Mouse (Mus musculus): Measurements from ENCODE around the gene Msrb1. TPM values are rescaled to one million over a fixed set of nuclear protein-coding genes. Genes with fewer than 3 reads are reported as not detected.

Msrb1 gene
- polyA plus RNA-seq, 1 experiment, result 32.7 TPM

GRCm38 (mm10) chr17:24739926-24740325 is 3.5 kb downstream of the Msrb1 start:
- no peak for DNase-seq (ENCODE audit: extremely low spot score in 1 of 2, low spot score in 1 of 2)

DNA sequence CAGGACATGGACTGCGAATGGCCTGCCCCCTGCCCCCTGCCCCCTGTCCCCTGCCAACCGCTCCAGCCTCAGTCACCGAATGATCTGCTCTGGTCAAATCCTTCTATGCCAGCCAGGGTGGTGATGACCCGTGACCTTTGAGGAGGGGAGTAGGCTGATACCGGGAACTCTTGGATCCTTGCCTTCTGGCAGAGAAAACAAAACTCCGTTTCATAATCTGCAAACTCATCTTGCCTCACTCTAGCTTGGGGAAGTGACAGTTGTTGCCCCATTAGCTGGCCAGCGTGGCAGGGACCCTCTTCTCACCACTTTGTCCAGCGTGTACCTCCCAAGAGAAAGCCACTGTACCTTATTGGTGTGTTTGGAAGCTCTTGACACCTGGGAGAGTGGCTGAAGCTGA is 5.9 kb downstream of the Msrb1 start:
- no peak for DNase-seq (ENCODE audit: extremely low spot score in 1 of 2, low spot score in 1 of 2)

DNA sequence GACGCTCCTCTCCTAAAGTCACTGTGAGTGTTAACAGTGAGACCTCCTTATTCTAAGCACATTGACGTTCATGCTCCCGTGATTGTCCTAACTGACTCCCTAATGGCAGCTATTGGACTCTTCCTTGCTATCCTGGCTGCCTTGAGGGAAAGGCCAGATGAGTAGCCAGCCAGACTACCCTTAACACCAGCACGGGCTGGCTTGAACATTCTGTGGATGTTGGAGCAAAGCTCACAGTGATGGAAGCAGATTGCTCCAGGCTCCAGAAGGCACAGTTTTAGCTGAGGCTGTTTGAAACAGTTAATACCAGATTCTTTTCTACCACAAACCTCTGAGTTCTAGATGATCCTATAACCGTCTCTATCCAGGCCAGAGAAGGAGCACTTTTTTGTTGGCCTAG is 7.5 kb downstream of the Msrb1 start:
- DNase-seq (ENCODE audit: extremely low spot score in 1 of 2, low spot score in 1 of 2), result no peak

- DNase-seq (ENCODE audit: extremely low spot score in 1 of 2, low spot score in 1 of 2), result no peak
Observed at GRCm38 (mm10) chr17:24744381-24744780, 7.9 kb downstream of the Msrb1 start.

DNA sequence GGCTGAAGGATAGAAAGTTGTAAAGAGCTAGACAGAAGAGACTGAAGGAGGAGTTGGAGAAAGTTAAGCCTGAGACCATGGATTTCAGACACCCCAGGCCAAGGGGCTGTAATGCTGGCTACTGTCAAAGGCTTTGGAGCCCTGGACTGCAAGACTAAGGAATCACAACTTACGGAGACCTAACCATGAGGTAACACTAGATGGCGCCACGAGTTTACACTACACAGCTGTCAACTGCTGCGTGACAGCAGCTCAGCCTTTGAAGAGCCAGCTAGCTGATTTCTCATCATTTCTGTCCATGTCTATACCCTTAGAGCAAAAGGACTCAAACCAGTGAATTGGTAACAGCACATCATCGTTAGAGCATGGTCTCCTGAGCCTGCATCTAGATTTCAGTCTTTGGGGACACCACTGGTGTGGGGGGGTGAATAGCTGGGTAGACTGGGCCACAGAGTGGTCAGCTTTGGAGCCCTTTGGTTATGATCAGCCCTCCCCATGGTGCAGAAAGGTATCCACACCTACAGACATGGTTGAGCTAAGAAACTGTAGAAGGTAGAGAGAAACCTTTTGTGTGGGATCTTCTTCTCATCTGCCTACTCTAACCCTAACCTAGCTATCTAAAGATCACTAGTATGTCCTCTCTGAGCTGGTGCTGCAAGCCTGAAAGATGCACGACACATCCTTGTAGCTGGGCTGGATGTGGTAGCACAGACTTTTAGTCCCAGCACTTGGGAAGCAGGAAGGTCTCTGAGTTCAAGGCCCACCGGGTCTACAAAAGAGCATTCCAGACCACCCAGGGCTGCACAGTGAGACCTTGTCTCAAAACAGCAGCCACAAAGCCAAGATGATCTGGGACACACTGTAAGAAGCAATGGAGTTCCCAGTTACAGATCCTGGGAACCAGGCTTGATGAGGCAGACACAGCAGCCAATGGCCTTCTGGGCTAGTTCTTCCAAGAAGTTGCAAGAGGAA is 9.4 kb downstream of the Msrb1 start:
- peak; percentile 71 to 94 for DNase-seq (ENCODE audit: extremely low spot score in 1 of 2, low spot score in 1 of 2)

- DNase-seq (ENCODE audit: extremely low spot score in 1 of 2, low spot score in 1 of 2), result no peak
Observed at GRCm38 (mm10) chr17:24746986-24747385, 10.5 kb downstream of the Msrb1 start.

DNA sequence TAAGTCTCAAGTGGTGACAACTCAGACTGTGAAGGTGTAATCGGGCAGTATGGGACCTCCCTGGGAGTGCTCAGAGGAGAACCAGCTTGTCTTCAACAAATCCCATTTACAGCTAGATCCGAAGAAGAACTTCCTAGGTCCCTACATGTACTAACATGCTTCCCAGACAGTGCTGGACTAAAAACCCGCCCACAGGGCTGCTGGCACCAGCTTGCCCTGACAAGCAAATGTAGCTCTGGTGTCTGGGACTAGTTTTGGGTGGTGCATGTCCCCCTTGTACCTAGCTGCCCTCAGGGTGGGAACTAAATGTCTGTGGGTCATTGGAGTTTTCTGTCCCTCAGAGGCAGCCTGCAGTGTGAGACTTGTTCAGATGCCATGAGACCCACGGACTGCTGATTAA is 15.1 kb downstream of the Msrb1 start:
- no peak for DNase-seq (ENCODE audit: extremely low spot score in 1 of 2, low spot score in 1 of 2)

- DNase-seq (ENCODE audit: extremely low spot score in 1 of 2, low spot score in 1 of 2), result no peak
Observed at GRCm38 (mm10) chr17:24752415-24753394, 16.3 kb downstream of the Msrb1 start, which contains the start of gene Hs3st6. TSS of gene Hs3st6 (plus strand) at chr17:24752988.

GRCm38 (mm10) chr17:24757394-24757793 is 21.0 kb downstream of the Msrb1 start:
- no peak for DNase-seq (ENCODE audit: extremely low spot score in 1 of 2, low spot score in 1 of 2)

DNA sequence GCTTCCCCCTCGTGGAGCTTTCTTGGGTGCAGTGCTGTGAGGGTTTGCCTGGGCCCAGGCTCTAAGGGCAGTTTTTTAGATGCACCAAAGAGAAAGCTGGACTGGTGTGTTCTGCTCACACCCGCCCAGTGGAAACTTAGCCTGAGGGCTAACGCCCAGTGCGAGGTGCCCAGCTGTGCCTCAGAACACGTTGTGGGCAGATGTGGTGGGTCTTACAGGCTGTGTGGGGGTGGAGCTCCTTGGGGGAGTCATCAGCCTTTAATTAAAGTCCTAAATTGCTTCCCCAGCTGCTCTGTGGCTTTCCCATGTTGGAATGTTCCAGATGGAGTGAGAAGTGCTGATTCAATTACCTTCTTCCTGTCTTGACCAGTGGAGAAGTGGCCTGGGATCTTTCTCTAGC is 24.7 kb downstream of the Msrb1 start:
- DNase-seq (ENCODE audit: extremely low spot score in 1 of 2, low spot score in 1 of 2), result no peak

GRCm38 (mm10) chr17:24765016-24765905 is 28.8 kb downstream of the Msrb1 start:
- no peak for DNase-seq (ENCODE audit: extremely low spot score in 1 of 2, low spot score in 1 of 2)

- no peak for DNase-seq (ENCODE audit: extremely low spot score in 1 of 2, low spot score in 1 of 2)
Observed at GRCm38 (mm10) chr17:24766266-24766875, 29.9 kb downstream of the Msrb1 start.

DNA sequence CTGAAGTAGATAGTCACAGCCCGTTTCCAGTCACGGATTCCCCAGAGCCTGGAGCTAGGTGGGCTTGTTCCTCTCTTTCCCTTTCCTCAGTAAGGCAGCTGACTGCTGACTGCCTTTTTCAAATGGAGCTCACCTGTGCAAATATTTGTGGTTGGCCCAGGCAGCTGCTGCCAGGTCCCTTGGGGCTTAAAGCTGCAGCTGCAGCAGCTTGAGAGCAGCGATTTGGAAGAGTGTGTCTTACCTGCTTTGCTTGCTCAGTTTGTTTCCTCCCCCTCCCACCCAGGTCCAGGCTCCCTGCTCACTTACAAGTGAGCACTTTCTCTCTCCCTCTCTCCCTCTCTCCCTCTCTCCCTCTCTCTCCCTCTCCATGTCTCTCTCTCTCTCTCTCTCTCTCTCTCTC is 32.7 kb downstream of the Msrb1 start:
- no peak for DNase-seq (ENCODE audit: extremely low spot score in 1 of 2, low spot score in 1 of 2)

DNA sequence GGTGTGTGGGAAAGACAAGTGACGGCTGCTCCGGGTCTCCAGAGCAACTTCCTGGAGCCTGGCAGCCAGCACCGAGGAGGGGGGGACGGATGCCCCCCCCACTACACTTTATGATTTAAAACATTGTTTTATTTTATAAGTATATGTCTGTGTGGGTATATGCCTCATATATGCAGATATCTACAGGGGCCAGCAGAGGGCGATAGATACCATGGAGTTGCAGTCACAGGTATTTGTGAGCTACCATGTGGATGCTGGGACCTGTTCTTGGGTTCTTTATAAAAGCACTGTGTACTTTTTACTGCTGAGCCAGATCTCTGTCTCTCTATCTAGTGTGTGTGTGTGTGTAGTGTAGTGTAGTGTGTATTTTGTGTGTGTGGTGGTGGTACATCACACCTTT is 36.8 kb downstream of the Msrb1 start:
- DNase-seq (ENCODE audit: extremely low spot score in 1 of 2, low spot score in 1 of 2), result no peak

- no peak for DNase-seq (ENCODE audit: extremely low spot score in 1 of 2, low spot score in 1 of 2)
Observed at GRCm38 (mm10) chr17:24775173-24775572, 38.7 kb downstream of the Msrb1 start.

DNA sequence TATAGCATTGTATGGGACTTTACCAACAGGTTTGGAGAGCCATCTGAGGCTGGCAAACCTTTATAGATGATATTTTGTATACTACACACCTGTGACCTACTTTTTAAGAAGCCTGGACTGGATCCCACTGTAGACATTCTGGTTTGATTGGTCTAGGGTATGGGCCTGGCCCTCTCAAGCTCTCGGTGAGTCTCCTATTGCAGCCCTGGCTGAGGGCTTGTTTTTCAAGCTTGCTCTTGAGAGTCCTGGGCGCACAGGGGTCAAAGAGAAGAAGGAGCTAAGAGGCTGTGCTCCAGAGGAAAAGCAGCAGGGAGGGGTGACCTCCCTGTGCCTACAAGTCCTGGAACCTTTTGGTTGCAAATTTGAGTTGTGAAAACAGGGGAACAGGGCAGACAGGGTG is 40.6 kb downstream of the Msrb1 start:
- DNase-seq (ENCODE audit: extremely low spot score in 1 of 2, low spot score in 1 of 2), result no peak

- no peak for DNase-seq (ENCODE audit: extremely low spot score in 1 of 2, low spot score in 1 of 2)
Observed at GRCm38 (mm10) chr17:24780821-24781220, 44.4 kb downstream of the Msrb1 start.

GRCm38 (mm10) chr17:24792190-24792589 is 55.7 kb downstream of the Msrb1 start:
- DNase-seq (ENCODE audit: extremely low spot score in 1 of 2, low spot score in 1 of 2), result no peak

All from frontal cortex, adult 2 months (tissue).